Mouse (Mus musculus): Measurements from ENCODE around the gene Tcf7l2. TPM values are rescaled to one million over a fixed set of nuclear protein-coding genes. Genes with fewer than 3 reads are reported as not detected.

Tcf7l2 gene
- polyA plus RNA-seq, 1 experiment from 2014 or later: 39.5 TPM

DNA sequence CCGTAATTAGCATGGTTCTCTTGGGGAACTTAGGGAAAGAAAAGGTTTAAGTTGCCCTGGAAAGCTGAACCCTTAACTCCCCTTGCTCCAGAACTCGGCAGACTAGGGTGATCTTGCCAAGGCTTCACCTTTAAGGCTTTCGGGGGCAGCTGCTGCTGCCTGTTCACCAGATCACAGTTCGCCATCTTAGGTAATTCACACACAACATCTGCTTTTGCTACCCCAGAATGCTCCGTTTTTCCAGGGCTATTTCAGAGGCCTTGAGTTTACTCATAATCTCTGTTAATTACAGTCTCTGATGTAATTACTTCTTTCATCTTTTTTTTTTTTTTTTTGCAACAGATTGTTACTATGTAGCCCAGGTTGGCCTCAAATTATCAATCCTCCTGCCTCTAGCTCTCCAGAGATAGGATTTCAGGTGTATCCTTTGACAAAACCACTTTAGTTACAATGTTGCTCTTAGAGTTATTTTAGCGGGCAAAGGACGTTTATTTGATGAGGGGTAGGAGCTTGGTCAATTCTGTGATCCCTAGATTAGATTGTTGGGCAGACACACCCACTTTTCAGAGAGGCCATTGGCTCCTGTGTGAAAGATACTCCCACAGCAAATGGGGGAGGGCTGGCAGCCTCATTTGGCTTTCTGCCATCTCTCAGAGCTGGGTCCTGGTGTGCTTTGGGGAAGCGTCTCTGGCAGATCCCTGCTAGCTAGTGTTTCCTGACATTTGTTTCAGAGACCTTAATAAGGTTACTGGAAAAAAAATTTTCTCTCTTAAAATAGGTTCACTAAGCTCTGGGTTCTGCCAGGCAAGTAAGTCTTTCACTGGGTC is 83.6 kb downstream of the Tcf7l2 start:
- H3K4me1 ChIP-seq: peaks cover 27% of the 10 kb centered on the region
- 57% methylated on average over 8 of the region's 8 CpGs for WGBS
- no peak for ATAC-seq (ENCODE audit: low FRiP score, low read depth)
- no peaks in the 10 kb centered on the region for H3K9me3 ChIP-seq
- H3K4me3 ChIP-seq: no peak overlapping the region
- H3K27me3 ChIP-seq (replicated peaks): no peaks in the 10 kb centered on the region
- no peak overlapping the region for H3K4me2 ChIP-seq (replicated peaks)
- H3K9ac ChIP-seq: no peak overlapping the region
- no peaks in the 10 kb centered on the region for H3K36me3 ChIP-seq
- no peak overlapping the region for H3K27ac ChIP-seq

DNA sequence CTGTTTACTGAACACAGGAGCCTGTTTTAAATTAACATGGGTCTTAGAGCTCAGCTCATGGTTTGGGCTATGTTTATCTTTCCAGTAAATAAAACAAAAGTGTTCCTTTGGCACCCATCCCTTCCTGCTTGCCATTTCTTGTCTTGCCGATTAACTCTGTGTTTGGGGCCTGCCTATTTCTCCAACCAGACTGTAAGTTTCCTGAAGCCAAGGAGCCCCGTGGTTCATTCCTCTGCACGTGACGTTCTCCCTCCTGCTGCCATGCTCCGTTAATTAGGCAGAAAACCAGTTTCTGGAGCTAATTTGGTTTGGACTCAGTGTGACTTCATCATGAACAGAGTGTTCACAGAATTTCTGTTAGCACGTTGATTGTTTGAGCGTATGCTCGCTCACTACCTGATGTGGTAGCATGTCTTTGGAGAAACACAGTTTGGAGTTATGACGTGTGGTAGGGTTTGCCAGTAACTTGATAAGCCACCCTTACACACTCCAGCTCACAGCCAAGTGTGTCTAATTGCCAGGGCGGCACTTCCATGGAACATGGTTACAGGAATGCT is 84.4 kb downstream of the Tcf7l2 start:
- H3K4me1 ChIP-seq: peaks cover 27% of the 10 kb centered on the region
- WGBS: 80% methylated on average over 10 of the region's 10 CpGs
- no peak overlapping the region for H3K4me2 ChIP-seq (replicated peaks)
- H3K9ac ChIP-seq: no peak overlapping the region
- H3K27ac ChIP-seq: no peak overlapping the region
- no peaks in the 10 kb centered on the region for H3K36me3 ChIP-seq
- no peaks in the 10 kb centered on the region for H3K27me3 ChIP-seq (replicated peaks)
- ATAC-seq (ENCODE audit: low FRiP score, low read depth): no peak
- H3K4me3 ChIP-seq: no peak overlapping the region
- no peaks in the 10 kb centered on the region for H3K9me3 ChIP-seq

DNA sequence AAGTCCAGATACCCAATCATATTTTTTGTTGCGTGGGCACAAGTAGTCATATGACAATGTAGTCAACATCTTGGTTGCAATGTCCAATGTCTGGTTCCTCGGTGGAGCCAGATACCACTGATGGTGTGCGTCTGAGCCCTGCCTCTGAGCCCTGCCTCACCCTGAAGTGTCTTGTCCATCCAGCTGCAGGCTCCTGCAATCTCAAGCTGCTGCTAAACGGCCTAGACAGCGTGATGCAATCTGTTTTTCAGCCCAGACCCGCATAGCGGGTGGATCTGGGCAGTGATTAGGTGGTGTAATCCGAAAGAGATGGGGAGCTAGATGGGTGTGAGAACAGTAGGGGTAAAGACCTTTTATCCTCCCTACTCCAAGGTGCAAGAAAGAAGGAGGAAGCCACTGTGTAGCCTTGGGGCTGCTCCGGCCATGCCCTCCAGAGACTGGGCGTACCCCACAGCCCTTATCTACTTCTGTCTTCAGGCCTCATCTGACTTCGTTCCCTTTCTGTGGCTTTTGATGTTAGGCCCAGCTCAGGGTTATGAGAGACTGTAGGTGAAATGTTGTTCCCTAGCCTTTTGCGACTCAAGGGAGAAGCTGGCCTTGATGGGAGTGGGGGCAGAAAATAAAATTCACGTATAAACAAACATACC is 86.1 kb downstream of the Tcf7l2 start:
- no peaks in the 10 kb centered on the region for H3K36me3 ChIP-seq
- no peak overlapping the region for H3K4me2 ChIP-seq (replicated peaks)
- no peak for ATAC-seq (ENCODE audit: low FRiP score, low read depth)
- 86% methylated on average over 13 of the region's 13 CpGs for WGBS
- no peaks in the 10 kb centered on the region for H3K9me3 ChIP-seq
- H3K27ac ChIP-seq: no peak overlapping the region
- H3K27me3 ChIP-seq (replicated peaks): no peaks in the 10 kb centered on the region
- no peak overlapping the region for H3K4me3 ChIP-seq
- no peak overlapping the region for H3K9ac ChIP-seq
- H3K4me1 ChIP-seq: peaks cover 25% of the 10 kb centered on the region

DNA sequence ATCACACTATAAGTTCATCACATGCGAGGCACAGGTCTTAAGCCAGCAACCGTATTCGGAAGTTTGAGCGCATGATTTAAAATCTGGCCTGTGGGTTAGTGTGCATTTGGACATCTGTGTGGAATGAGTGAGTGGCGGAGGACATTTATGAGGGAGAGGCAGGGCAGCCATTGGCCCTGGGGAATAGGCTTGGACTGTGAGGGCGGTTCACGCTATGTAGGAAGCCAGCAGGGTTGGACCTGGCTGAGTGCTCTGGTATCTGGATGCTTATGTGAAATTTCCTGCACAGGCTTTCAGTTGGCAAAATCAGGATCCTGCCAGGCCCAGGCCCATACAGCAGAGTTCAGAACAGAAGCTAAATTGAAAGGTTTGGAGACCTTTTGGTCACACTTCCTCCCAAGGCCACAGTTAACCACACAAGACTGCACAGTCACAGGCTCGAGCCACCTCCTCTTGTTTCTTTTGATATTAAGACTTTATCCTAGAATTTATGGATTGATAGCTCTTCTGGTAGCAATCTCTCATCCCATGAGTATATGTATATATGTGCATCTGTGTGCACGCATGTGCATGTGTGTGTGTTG is 89.4 kb downstream of the Tcf7l2 start:
- H3K36me3 ChIP-seq: 0 out of 2 replicates have a peak, but pooled peaks cover 3% of the 10 kb centered on the region
- no peak overlapping the region for H3K27ac ChIP-seq
- H3K4me2 ChIP-seq (replicated peaks): no peak overlapping the region
- H3K9me3 ChIP-seq: 0 out of 2 replicates have a peak, but pooled peaks cover 4% of the 10 kb centered on the region
- H3K4me1 ChIP-seq: peaks cover 18% of the 10 kb centered on the region; the same call in 1 of the 2 replicates
- no peak overlapping the region for H3K9ac ChIP-seq
- 82% methylated on average over 9 of the region's 9 CpGs for WGBS
- no peak for ATAC-seq (ENCODE audit: low FRiP score, low read depth)
- no peaks in the 10 kb centered on the region for H3K27me3 ChIP-seq (replicated peaks)
- H3K4me3 ChIP-seq: no peak overlapping the region

DNA sequence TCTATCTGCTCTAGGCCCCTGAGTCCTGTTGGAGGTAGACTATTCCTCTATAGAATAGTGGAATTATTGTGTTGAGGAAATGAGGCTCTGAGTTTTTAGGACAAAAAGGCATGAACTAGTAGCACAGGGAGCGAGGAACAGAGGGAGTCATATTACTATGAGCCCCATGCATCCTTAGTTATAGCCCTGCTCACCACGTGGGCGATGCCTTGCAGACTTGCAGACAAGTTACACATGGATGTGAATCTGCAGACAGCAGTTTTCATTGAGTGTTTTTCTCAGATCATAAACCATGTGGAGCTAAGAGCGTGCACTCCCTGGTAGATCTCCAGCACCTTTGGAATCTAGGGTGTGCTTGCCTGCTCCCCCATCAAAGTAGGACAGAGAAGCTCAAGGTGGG is 90.5 kb downstream of the Tcf7l2 start:
- ATAC-seq (ENCODE audit: low FRiP score, low read depth): no peak
- peaks cover 21% of the 10 kb centered on the region for H3K4me1 ChIP-seq
- H3K4me3 ChIP-seq: no peak overlapping the region
- no peak overlapping the region for H3K9ac ChIP-seq
- no peak overlapping the region for H3K4me2 ChIP-seq (replicated peaks)
- no peaks in the 10 kb centered on the region for H3K27me3 ChIP-seq (replicated peaks)
- H3K9me3 ChIP-seq: 0 out of 2 replicates have a peak, but pooled peaks cover 4% of the 10 kb centered on the region
- 74% methylated on average over 4 of the region's 4 CpGs for WGBS
- H3K36me3 ChIP-seq: 0 out of 2 replicates have a peak, but pooled peaks cover 3% of the 10 kb centered on the region
- H3K27ac ChIP-seq: no peak overlapping the region

DNA sequence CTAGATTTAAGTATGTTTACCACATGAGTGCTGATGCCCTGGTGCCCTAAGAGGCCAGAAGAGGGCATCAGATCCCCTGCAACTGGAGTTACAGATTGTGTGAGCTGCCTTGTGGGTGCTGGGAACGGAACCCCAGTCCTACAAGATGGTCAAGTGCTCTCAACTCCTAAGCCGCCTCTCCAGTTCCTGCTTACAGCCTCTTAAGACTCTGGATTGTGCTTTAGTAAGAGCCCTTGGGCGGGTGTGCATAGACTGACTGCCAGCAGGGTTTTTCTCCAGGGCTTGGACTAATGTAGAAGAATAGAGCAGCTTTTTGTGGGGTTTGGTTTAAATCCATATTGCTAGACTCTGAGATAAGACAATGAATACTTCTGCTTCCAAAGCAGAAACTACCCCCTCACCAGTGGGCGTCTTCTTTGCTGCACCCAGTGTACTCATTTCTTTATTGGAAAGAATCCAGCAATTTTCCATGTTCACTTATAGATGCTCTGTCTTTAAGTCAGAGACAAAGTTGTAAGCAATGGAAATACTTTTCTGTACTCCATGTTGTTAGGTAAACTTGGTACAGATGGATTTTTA is 92.3 kb downstream of the Tcf7l2 start:
- Histone ChIP-seq H3K27me3 (replicated peaks) (no peaks in the 10 kb centered on the region), H3K9me3 (0 out of 2 replicates have a peak, but pooled peaks cover 4% of the 10 kb centered on the region), H3K36me3 (0 out of 2 replicates have a peak, but pooled peaks cover 3% of the 10 kb centered on the region), H3K4me2 (replicated peaks) (no peak overlapping the region), H3K9ac (no peak overlapping the region), H3K4me1 (peaks cover 30% of the 10 kb centered on the region), H3K4me3 (no peak overlapping the region), H3K27ac (no peak overlapping the region)
- WGBS: 96% methylated on average over 4 of the region's 4 CpGs
- ATAC-seq (ENCODE audit: low FRiP score, low read depth): no peak

DNA sequence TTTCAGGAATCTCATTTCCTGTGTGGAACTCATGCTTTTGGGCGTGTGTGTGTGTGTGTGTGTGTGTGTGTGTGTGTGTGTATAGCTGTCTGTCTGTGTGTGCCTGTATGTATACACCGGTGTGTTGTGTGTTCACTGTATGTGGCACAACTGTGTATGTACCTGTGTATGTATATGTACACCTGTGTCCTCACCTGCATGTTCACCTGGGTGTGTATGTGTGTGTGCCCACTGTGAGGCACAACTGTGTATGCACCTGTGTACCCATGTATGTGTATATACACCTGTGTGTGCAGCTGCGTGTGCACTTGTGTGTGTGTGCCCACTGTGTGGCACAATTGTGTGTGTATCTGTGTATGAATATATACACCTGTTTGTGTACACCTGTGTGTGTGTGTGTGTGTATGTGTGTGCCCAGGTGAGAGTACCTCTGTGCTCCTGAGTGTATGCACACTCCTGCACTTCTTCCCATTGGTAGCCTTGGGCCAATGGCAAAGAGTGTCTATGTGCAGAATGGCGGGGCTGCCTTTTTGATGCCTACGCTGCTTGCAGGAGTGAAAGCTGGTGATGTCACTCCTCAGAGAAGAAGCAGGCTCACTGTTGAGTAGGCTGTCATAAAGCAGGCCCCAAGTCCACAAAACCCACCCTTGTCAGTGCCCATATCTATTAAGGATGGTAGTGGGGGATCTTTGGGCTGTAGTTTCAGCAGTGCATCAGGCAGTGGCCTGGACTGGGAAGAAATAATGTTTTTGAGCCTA is 95.5 kb downstream of the Tcf7l2 start:
- H3K4me3 ChIP-seq: no peak overlapping the region
- no peaks in the 10 kb centered on the region for H3K27me3 ChIP-seq (replicated peaks)
- H3K9ac ChIP-seq: no peak overlapping the region
- H3K4me1 ChIP-seq: peaks cover 50% of the 10 kb centered on the region
- peak overlapping the region; percentile 22; the same call in 1 of the 2 replicates for H3K4me2 ChIP-seq (replicated peaks)
- 0 out of 2 replicates have a peak, but pooled peaks cover 4% of the 10 kb centered on the region for H3K9me3 ChIP-seq
- ATAC-seq (ENCODE audit: low FRiP score, low read depth): 0 out of 2 replicates have a peak, but pooled peaks have one; percentile 19
- H3K27ac ChIP-seq: no peak overlapping the region
- 0 out of 2 replicates have a peak, but pooled peaks cover 3% of the 10 kb centered on the region for H3K36me3 ChIP-seq
- WGBS: 63% methylated on average over 5 of the region's 5 CpGs

DNA sequence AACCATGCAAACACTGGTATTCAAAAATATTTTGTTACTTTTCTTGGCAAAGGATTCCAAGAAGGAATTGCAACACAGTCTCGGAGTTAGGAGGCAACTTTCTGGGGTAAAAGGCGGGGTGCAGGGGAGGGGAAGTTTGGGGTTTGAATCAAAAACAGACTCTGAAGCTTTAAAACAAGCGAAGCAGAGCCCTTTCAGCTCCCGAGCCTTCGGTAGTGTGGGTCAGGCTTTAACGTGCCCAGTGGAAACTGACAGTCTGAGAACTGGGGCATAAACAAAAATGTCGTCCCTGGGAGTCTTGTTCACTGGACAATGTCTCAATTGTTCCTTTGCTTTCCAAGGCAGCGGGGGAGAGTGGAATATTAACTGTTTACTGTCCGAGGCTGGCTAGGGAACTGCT is 96.3 kb downstream of the Tcf7l2 start:
- peaks cover 50% of the 10 kb centered on the region for H3K4me1 ChIP-seq
- H3K9ac ChIP-seq: no peak overlapping the region
- 0 out of 2 replicates have a peak, but pooled peaks cover 3% of the 10 kb centered on the region for H3K36me3 ChIP-seq
- H3K9me3 ChIP-seq: 0 out of 2 replicates have a peak, but pooled peaks cover 4% of the 10 kb centered on the region
- 5% methylated on average over 9 of the region's 9 CpGs for WGBS
- H3K4me3 ChIP-seq: no peak overlapping the region
- ATAC-seq (ENCODE audit: low FRiP score, low read depth): peak; percentile 55; the same call in 1 of the 2 replicates
- H3K27me3 ChIP-seq (replicated peaks): no peaks in the 10 kb centered on the region
- H3K27ac ChIP-seq: no peak overlapping the region
- H3K4me2 ChIP-seq (replicated peaks): peak overlapping the region; percentile 40

DNA sequence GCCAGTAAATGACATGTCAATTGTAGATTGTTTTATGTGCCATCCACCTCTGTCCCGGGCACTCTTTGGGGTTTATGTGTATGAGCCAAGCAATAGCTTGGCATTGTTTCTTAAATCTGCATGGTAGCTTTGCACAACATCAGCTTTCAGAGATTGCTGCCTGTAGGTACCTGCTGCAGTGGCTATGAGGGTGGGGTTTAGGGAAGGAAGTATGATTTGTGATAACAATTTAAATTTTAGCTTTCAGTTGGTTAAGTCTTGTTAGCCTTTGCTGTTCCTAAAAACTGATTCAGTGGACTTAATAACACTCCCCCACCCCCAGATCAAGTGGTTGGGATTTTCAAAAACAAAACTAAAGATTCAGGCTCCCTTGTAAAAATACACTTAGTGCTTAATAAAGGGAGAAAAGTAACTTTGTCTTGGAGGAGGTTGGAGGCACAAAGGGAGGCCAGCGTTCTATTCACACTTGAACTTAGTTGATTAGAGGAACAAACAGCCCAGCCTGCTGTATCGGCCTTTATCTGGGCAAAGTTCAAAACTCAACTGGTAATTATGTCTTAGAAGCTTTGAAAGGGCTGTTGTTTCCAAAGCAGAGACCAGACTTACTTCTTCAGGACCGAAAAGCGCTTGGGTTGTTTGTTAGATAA is 96.9 kb downstream of the Tcf7l2 start:
- Histone ChIP-seq H3K9me3 (0 out of 2 replicates have a peak, but pooled peaks cover 4% of the 10 kb centered on the region), H3K9ac (no peak overlapping the region), H3K4me2 (replicated peaks) (peak overlapping the region; percentile 40), H3K4me1 (peaks cover 50% of the 10 kb centered on the region), H3K27ac (no peak overlapping the region), H3K4me3 (no peak overlapping the region), H3K36me3 (0 out of 2 replicates have a peak, but pooled peaks cover 3% of the 10 kb centered on the region), H3K27me3 (replicated peaks) (no peaks in the 10 kb centered on the region)
- no peak for ATAC-seq (ENCODE audit: low FRiP score, low read depth)
- WGBS: 23% methylated on average over 5 of the region's 5 CpGs

DNA sequence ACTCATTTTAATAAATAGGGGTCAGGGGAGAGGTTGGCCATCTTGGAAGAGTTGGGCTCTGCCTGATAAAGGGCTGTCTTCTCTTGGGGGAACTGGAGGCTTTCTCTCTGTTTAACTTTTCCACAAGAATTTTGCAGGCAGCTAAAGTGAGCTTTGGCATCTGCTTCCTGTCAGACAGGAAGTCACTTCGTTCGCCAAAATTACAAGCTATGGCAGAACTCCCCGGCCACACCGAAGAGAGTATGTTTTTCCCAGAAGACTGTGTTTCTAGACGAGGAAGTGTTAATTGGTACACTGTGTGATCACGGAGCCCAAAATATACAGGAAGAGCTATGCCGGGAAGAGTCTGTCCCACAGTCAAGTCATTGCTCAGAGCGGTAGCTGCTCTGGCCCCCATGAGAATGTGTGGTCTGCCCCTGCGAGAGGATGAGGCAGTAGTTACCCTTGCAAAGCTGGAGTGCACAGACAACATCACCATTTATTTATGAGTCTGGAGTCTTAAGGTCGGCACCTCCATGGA is 97.5 kb downstream of the Tcf7l2 start:
- H3K4me1 ChIP-seq: peaks cover 50% of the 10 kb centered on the region
- 57% methylated on average over 10 of the region's 10 CpGs for WGBS

More for the DNA sequence above, 97.5 kb downstream of the Tcf7l2 start:
- no peak for ATAC-seq (ENCODE audit: low FRiP score, low read depth)
- Histone ChIP-seq H3K36me3 (no peaks in the 10 kb centered on the region), H3K9ac (no peak overlapping the region), H3K27me3 (replicated peaks) (no peaks in the 10 kb centered on the region), H3K9me3 (no peaks in the 10 kb centered on the region), H3K4me2 (replicated peaks) (no peak overlapping the region; the same call in 1 of the 2 replicates), H3K4me3 (no peak overlapping the region), H3K27ac (no peak overlapping the region)
